Mouse (Mus musculus): ENCODE measurements around the gene Abcc12. TPM values are rescaled to one million over a fixed set of nuclear protein-coding genes. Genes with fewer than 3 reads are reported as not detected.

Abcc12 gene
- polyA plus RNA-seq, 1 experiment from 2014 or later: 0.12 TPM

DNA sequence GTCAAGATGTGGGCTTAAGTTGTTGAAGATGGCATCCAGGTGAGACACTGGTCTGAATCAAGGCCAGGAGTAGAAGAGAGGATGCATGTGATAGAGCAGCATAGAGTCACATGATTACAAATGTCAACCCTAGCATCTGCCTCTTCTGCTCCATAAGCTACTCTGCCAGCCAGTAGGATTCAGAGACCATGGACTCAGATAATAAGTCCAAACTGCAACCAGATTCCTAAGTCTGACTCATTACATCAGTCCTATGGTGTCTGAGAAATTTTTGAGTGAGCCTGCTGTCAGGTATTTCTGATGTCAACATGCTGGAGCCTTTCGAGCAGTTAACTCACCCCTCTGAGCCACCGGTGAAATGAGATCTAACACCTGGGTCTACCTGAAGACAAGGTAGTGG, 40.1 kb downstream of the Abcc12 start:
- Histone ChIP-seq H3K36me3 (no peaks in the 10 kb centered on the region), H3K9ac (replicated peaks) (no peak overlapping the region), H3K4me3 (replicated peaks) (no peak overlapping the region), H3K4me2 (no peak overlapping the region), H3K9me3 (replicated peaks) (no peaks in the 10 kb centered on the region), H3K27me3 (replicated peaks) (0 out of 2 replicates have a peak, but pooled peaks cover 3% of the 10 kb centered on the region), H3K4me1 (peaks cover 8% of the 10 kb centered on the region), H3K27ac (replicated peaks) (no peak overlapping the region)
- no peak for ATAC-seq (ENCODE audit: low FRiP score)
- 98% methylated on average over 2 of the region's 2 CpGs for WGBS

DNA sequence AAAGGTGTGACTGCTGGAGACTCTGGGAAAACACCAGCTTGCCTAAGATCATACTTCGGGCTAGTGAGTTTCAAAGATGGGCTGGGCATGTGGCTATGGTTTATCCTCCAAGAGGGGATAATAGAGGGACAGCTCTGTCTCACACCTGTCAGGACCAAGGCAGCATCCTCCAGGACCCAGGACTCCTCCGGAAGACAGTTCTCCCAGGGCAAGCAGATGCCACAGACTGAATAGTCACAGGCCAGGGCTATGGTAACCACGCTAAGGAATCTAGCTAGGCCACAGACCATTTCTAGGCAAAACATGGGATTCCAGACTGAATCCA, 43.9 kb downstream of the Abcc12 start:
- no peak overlapping the region for H3K9ac ChIP-seq (replicated peaks)
- no peak; the same call in 1 of the 2 replicates for ATAC-seq (ENCODE audit: low FRiP score)
- no peaks in the 10 kb centered on the region for H3K9me3 ChIP-seq (replicated peaks)
- peaks cover 6% of the 10 kb centered on the region; the same call in 1 of the 2 replicates for H3K27me3 ChIP-seq (replicated peaks)
- no peak overlapping the region for H3K4me2 ChIP-seq
- H3K4me3 ChIP-seq (replicated peaks): no peak overlapping the region
- WGBS: 82% methylated on average over 3 of the region's 3 CpGs
- peaks cover 10% of the 10 kb centered on the region for H3K4me1 ChIP-seq
- no peaks in the 10 kb centered on the region for H3K36me3 ChIP-seq
- H3K27ac ChIP-seq (replicated peaks): no peak overlapping the region

DNA sequence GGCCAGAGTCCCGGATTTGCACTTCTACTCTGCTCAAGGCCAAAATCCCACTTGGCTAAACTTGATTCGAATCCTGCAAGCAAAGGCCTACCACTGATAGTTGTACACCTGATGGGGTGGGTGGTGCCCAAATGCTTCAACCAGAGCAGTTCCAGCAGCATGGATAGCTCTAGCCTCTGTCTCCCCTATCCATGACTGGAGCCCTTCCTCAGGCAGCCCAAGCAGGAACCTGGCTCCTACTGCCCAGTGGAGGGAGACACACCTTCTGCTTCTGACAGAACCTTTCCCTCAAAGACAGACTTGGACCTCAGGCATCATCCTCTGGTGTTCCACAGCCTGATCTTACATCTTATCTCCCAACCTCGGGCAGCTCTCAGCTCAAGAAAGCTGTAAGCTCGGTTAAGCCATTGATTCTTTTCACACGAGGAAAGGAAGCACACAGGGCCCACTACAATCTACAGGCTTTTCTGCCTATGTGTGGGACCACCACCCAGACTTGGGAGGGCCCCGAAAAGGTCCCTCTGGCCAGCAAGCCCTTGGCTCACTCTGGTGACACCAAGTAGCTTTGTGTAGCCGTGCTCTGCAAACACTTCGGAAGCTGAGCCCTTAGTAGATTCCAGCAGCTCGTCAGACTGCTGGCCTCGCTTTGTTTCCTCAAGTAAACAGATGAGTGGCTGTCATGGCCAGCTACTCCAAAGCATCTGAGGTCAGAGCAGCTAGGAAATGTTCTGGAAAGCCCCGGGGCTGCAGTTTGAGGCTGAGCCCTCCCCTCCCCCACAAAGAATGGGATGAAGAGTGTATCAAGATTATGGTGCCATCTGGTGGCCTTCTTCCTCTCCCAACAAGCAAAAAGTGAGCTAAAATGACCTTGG, 44.5 kb downstream of the Abcc12 start:
- peak; percentile 82 for ATAC-seq (ENCODE audit: low FRiP score)
- Histone ChIP-seq H3K4me1 (peaks cover 12% of the 10 kb centered on the region), H3K27ac (replicated peaks) (peak overlapping the region; percentile 34), H3K36me3 (no peaks in the 10 kb centered on the region), H3K4me2 (0 out of 2 replicates have a peak overlapping the region, but pooled peaks have one; percentile 15), H3K27me3 (replicated peaks) (peaks cover 6% of the 10 kb centered on the region; the same call in 1 of the 2 replicates), H3K9ac (replicated peaks) (no peak overlapping the region), H3K4me3 (replicated peaks) (no peak overlapping the region), H3K9me3 (replicated peaks) (no peaks in the 10 kb centered on the region)
- 56% methylated on average over 11 of the region's 11 CpGs for WGBS

DNA sequence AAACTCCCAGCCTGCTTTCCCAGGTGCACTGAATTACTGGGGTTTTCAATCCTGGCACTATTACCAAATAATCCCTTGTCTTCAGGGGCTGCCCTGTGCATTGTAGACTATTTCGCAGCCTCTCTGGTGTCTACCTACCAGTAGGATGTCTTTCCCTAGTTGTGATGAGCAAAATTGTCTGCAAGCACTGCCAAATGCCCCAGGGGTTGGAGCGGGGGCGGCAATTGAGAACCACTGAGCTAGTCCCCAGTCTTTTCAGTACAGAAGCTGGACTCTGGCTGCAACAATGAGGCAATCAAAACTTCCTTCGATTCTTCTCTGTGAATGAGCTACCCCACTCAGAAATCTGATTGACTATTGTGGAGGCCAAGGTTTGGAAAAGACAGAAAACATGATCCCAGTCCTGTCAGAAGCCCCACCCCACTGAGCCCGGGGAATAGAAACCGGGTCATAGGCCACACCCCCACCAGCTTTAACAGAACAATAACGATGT, 45.4 kb downstream of the Abcc12 start:
- no peak overlapping the region for H3K9ac ChIP-seq (replicated peaks)
- H3K27ac ChIP-seq (replicated peaks): no peak overlapping the region
- peaks cover 6% of the 10 kb centered on the region; the same call in 1 of the 2 replicates for H3K27me3 ChIP-seq (replicated peaks)
- no peaks in the 10 kb centered on the region for H3K36me3 ChIP-seq
- H3K4me3 ChIP-seq (replicated peaks): no peak overlapping the region
- peaks cover 12% of the 10 kb centered on the region for H3K4me1 ChIP-seq
- no peaks in the 10 kb centered on the region for H3K9me3 ChIP-seq (replicated peaks)
- ATAC-seq (ENCODE audit: low FRiP score): no peak
- WGBS: 59% methylated on average over 7 of the region's 7 CpGs
- H3K4me2 ChIP-seq: no peak overlapping the region

DNA sequence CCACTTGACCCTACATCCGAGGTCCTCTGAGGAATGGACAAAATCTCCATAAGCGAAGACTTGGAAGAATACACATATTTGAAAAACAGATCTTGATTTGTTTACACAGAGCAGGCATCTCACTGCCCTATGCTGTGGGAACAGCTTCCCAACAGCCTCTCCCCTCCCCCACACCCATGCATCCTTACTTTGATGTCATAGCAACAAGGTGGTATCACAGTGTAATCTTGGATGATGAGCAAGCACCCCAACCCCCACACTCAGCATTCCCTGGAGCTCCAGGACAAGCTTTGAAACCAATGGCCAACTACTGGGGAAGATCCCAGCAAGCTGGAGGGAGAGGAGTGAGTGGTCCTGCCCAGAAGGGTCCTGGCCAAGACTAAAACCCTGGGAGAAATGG, 50.8 kb downstream of the Abcc12 start:
- peaks cover 14% of the 10 kb centered on the region for H3K4me1 ChIP-seq
- H3K9me3 ChIP-seq (replicated peaks): no peaks in the 10 kb centered on the region
- no peak overlapping the region for H3K4me3 ChIP-seq (replicated peaks)
- H3K27me3 ChIP-seq (replicated peaks): peaks cover 3% of the 10 kb centered on the region; the same call in 1 of the 2 replicates
- H3K27ac ChIP-seq (replicated peaks): no peak overlapping the region
- H3K36me3 ChIP-seq: no peaks in the 10 kb centered on the region
- no peak overlapping the region for H3K9ac ChIP-seq (replicated peaks)
- ATAC-seq (ENCODE audit: low FRiP score): no peak
- H3K4me2 ChIP-seq: no peak overlapping the region
- 87% methylated on average over 2 of the region's 2 CpGs for WGBS

DNA sequence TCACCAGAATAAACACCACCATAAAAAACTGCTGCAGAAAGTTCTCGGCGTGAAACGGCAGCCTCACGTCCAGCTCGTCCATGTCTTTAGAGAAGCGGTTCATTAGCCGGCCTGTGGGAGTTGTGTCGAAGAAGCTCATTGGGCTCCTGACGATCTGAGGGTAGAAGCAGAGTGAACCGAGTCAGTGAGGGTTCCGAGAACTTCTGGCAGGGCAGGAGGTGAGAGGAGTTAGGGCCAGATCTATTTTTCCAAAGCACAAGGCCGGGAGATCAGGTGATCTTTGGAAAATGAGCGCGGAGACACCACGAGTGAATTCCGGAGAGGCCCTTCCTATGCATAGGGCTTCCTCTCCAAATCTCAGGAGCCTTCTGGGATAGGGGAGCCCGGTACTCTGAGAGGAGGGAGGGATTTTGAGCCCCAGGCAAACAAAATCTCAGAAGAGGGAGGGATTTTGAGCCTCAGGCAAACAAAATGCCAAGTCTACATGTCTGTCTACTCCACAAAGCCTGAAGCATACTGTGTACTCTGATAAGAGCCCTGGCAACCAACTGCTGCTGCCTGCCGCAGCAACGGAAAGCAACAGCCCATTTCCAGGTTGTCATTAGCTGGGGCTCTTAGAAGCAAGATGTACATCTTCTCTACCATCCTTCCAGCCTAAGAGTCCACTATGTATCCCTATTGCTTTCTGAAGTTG, 53.0 kb downstream of the Abcc12 start:
- Histone ChIP-seq H3K9ac (replicated peaks) (no peak overlapping the region), H3K27ac (replicated peaks) (no peak overlapping the region), H3K4me3 (replicated peaks) (no peak overlapping the region), H3K9me3 (replicated peaks) (no peaks in the 10 kb centered on the region), H3K4me2 (no peak overlapping the region), H3K4me1 (peaks cover 14% of the 10 kb centered on the region), H3K27me3 (replicated peaks) (no peaks in the 10 kb centered on the region), H3K36me3 (no peaks in the 10 kb centered on the region)
- ATAC-seq (ENCODE audit: low FRiP score): no peak
- WGBS: 86% methylated on average over 19 of the region's 19 CpGs

DNA sequence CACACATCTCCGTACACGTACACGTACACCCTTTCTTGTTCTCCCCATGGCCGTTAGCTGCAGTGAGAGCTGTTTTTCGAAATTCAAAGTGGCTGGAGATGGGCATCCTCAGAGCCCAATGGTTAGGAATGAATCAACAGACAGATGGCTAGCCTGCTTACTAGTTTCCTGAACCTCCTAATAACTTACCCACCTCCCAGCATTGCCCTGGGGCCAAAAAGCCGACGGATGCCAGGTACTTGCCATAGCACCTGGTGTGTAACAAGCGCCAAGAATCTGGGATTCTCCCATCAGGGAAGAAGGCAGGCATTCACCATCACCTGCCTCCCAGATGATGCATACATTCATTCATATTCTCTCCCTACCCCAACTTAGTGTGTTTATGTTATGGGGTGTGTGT, 53.7 kb downstream of the Abcc12 start:
- no peak overlapping the region for H3K4me2 ChIP-seq
- no peaks in the 10 kb centered on the region for H3K27me3 ChIP-seq (replicated peaks)
- 86% methylated on average over 8 of the region's 8 CpGs for WGBS

DNA sequence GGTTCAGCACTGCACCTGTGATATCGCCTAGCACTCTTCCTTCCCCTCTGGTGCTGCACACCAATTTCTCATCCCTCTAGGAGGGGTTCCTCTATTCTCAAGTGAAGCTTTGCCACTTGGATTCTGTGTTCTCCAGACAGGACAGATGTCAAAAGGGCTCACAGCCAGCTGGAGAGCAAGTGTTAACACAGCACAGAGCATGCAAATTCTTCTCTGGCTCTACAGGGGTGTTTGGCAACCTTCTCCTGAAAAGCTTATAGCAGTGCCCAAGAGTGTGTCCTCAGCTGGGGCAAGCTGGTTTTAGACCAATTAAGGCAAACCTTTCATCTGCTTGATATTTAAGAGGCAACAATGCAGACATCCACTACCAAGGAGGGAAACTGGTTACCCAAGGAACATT, 66.3 kb downstream of the Abcc12 start:
- WGBS: 94% methylated on average over 1 of the region's 1 CpGs
- no peaks in the 10 kb centered on the region for H3K27me3 ChIP-seq (replicated peaks)
- no peak overlapping the region for H3K4me3 ChIP-seq (replicated peaks)
- no peaks in the 10 kb centered on the region for H3K36me3 ChIP-seq
- H3K9ac ChIP-seq (replicated peaks): no peak overlapping the region
- H3K27ac ChIP-seq (replicated peaks): no peak overlapping the region
- H3K4me1 ChIP-seq: no peaks in the 10 kb centered on the region; the same call in 1 of the 2 replicates
- ATAC-seq (ENCODE audit: low FRiP score): no peak
- no peak overlapping the region for H3K4me2 ChIP-seq
- no peaks in the 10 kb centered on the region for H3K9me3 ChIP-seq (replicated peaks)

More for the DNA sequence above, 53.7 kb downstream of the Abcc12 start:
- Histone ChIP-seq H3K36me3 (no peaks in the 10 kb centered on the region), H3K27ac (replicated peaks) (no peak overlapping the region), H3K9me3 (replicated peaks) (no peaks in the 10 kb centered on the region), H3K9ac (replicated peaks) (no peak overlapping the region), H3K4me3 (replicated peaks) (no peak overlapping the region), H3K4me1 (peaks cover 14% of the 10 kb centered on the region)
- no peak for ATAC-seq (ENCODE audit: low FRiP score)

DNA sequence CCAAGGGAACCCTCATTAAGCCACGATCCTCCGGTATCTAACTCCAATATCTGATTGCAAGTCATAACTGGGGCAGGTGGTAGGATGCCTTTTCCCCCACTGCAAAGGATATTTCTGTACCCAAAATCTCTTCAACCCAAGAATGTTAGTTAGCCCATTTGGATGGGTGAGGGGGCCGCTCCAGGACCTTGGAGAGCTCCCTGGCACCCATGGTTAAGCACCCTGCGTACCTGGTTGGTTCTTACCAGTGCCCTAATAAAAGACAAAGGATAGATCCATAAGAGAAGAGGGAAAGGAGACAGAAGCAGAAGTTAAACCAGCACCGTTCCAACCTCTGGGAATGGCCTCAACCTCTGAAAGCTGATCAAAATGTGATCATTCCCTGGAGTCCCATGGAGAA, 67.6 kb downstream of the Abcc12 start:
- Histone ChIP-seq H3K4me2 (no peak overlapping the region), H3K9me3 (replicated peaks) (no peaks in the 10 kb centered on the region), H3K9ac (replicated peaks) (no peak overlapping the region), H3K27me3 (replicated peaks) (no peaks in the 10 kb centered on the region), H3K4me1 (no peaks in the 10 kb centered on the region; the same call in 1 of the 2 replicates), H3K4me3 (replicated peaks) (no peak overlapping the region), H3K36me3 (no peaks in the 10 kb centered on the region), H3K27ac (replicated peaks) (no peak overlapping the region)
- WGBS: 67% methylated on average over 5 of the region's 5 CpGs
- ATAC-seq (ENCODE audit: low FRiP score): no peak

DNA sequence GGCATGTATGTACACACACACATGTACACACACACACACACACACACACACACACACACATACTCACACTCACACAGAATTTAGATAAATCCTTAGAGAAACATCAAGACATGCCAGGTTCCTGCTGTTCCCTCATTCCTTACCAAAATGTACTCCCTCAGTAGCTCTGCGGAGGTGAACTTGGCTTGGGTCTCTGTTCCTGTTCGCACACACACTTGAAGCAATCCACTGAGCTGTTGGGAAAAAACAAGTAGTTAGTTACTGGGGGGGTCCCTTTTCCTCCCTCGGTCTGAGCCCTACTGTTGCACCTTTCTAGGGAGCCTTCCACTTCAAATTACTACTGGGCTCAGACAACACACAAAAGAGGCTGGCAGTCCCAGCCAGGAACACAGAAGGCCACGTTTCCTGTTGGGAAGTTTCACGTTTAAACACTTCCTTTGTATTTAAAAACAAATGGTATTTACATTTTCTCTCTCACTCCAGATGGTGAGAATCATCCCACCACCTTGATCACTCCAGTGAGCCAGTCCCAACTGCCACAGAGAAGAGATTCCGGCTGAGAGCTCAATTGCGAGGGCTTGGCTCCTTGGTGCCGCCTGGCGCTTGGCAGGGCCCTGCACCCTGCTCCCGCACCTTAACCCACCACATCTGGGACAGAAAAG, 68.2 kb downstream of the Abcc12 start:
- no peak overlapping the region for H3K4me2 ChIP-seq
- no peak overlapping the region for H3K9ac ChIP-seq (replicated peaks)
- H3K27ac ChIP-seq (replicated peaks): no peak overlapping the region
- WGBS: 67% methylated on average over 10 of the region's 10 CpGs
- no peaks in the 10 kb centered on the region for H3K9me3 ChIP-seq (replicated peaks)
- H3K4me1 ChIP-seq: no peaks in the 10 kb centered on the region; the same call in 1 of the 2 replicates
- no peak overlapping the region for H3K4me3 ChIP-seq (replicated peaks)
- ATAC-seq (ENCODE audit: low FRiP score): no peak
- H3K36me3 ChIP-seq: no peaks in the 10 kb centered on the region
- no peaks in the 10 kb centered on the region for H3K27me3 ChIP-seq (replicated peaks)

DNA sequence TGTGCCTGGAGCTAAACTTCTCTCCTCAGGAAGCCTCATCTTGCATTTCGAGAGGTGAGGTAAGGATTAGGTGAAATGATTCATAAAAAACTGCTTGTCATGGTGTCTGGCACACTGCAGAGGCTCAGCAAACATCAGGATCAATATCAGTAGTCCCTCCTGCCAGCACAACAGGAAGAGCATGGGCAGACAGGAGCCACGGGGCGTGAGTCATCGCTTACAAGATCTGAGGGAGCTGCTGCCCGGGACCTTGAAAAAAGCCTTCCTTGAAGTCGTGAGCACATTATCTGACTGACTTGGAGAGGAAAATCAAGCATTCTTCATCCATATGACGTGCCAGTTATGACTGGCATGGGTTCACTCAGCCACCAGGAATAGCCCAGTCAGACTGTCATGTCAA, 79.1 kb downstream of the Abcc12 start:
- Histone ChIP-seq H3K27me3 (replicated peaks) (no peaks in the 10 kb centered on the region), H3K9ac (replicated peaks) (no peak overlapping the region), H3K36me3 (no peaks in the 10 kb centered on the region), H3K9me3 (replicated peaks) (no peaks in the 10 kb centered on the region; the same call in 1 of the 2 replicates), H3K4me1 (no peaks in the 10 kb centered on the region), H3K27ac (replicated peaks) (no peak overlapping the region), H3K4me3 (replicated peaks) (no peak overlapping the region), H3K4me2 (no peak overlapping the region)
- WGBS: 81% methylated on average over 7 of the region's 7 CpGs
- ATAC-seq (ENCODE audit: low FRiP score): no peak
